Mouse (Mus musculus): ENCODE results near the gene Pitx2.

The Pitx2 gene

DNA sequence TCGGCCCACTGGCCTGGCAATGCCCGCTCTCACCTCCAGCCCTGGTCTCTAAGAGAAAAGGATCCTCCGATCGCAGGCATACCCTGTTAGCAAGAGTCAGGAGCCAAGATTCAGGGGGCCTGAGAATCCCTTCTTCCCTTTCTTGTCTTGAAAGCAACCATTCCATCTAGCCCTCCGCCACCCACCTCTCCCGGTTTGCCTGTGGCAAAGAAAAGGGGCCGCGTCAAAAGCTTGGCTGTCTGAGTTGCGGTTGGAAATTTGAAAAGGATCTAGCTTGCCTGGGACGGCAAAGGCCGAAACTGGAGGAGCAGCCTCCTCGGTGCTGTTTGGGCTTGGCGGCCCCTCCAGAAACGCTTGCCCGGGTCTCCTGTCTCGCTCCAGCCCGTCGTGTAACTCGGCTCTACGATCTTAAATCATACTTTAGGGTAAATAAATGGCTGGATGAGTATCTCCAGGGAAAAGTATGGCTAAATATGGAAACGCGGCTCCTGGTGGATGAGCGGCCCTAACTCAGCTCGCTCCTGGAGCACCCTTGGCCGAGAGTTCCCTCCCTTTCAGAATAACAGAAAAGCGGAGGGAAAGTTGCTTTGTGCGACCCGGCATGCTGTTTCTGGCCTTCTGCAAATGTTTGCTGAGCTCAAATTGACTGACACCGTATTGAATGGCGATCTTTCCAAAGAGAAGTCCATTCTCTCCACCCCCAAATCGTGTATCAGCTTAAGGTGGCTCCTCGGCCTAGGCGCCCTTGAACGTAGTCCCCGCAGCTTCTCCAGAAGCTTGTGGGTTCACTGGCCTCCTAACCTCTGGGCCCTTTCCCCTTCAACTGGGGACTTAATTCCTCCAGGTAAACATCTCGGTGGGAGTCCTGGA lies 3.4 kb downstream of the Pitx2 start:
- DNase-seq, result peak; percentile 25 to 45

- peak; percentile 37 to 52 for DNase-seq
These were observed 4.2 kb downstream of the Pitx2 start for GRCm38 (mm10) chr3:129203761-129204440.

DNA sequence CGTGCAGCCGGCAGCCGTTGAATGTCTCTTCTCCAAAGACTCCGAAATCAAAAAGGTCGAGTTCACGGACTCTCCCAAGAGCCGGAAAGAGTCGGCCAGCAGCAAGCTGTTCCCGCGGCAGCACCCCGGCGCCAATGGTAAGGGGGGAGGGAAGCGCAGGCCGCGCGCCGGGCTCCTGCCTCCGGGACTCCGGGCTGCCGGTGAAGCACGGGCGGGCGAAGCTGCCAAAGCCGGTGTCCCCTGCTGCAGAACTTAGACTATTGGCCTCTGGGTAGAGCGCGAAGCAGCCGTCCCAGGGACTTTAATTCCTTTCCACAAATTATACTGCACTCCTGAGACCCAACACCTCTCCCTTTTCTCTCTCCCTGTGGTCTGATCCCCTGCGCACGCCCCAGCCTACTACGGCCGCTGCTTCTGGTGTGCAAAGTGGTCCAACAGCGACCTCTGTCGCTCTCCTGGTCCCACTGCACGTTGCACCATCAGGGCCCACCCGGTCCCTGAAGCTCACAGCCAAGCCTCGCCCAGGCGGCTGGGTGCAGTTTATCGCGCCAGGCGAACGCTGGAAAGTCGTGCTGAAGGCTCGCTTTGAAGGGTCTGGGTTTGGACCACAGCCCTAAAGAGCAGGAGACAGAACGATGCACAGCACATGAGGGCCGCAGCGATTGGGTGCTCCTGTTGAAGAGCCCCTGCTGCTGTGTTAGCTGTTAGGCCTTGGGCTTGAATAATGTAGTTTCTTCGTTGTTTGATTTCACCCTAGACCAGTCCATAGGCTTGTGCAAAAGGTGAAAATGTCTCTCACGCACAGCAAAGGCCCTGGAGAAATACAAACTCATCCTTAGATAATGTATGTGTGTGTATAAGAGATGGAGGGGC lies 5.0 kb downstream of the Pitx2 start:
- peak; percentile 90 to 91 for DNase-seq

GRCm38 (mm10) chr3:129205481-129206175 lies 6.0 kb downstream of the Pitx2 start:
- DNase-seq, result peak; percentile 31 to 61

- DNase-seq, result peak; percentile 12 to 13
These were observed 7.1 kb downstream of the Pitx2 start for GRCm38 (mm10) chr3:129206776-129207175.

- DNase-seq, result peak in 1 of 2 experiments; percentile 21
These were observed 7.8 kb downstream of the Pitx2 start for GRCm38 (mm10) chr3:129207231-129208030.

GRCm38 (mm10) chr3:129208031-129208380 lies 8.3 kb downstream of the Pitx2 start:
- peak in 1 of 2 experiments; percentile 9 for DNase-seq

DNA sequence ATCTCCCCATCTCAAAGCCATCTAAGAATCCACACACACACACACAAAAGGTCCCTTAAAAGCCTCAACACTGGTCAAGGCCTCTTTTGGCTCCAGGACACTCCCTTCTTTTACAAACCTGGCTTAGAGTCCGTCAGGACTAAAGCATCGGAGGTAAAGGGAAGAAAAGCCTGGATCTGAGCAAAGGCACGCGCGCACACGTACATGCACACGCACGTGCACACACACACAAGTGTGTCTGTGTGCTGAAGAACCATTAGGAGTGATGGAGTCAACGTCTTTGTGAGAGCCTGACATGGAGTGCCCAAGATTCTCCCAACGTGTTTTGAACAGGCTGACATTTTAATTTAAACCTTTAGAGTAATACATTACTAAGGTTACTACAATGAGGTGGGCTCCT lies 8.7 kb downstream of the Pitx2 start:
- peak in 1 of 2 experiments; percentile 4 for DNase-seq

GRCm38 (mm10) chr3:129209266-129209665 lies 9.6 kb downstream of the Pitx2 start:
- DNase-seq, result peak; percentile 12 to 19

DNA sequence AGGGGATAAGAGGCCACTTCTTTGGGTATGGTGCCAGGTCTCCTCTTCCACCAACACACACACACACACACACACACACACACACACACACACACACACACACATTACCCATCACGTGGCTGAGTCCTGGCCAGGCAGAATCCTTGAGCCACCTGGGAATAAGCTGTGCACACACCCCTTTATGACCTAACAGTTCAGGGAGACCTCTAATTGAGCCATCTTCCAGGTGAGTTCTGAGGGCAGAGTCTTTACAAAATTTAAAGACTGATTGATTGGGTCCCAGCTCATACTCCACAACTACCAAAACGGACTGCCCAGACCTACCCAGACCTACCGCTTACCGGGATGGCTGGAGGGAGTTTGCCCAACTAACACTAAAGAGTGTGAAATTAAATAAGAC lies 10.1 kb downstream of the Pitx2 start:
- DNase-seq, result no peak

DNA sequence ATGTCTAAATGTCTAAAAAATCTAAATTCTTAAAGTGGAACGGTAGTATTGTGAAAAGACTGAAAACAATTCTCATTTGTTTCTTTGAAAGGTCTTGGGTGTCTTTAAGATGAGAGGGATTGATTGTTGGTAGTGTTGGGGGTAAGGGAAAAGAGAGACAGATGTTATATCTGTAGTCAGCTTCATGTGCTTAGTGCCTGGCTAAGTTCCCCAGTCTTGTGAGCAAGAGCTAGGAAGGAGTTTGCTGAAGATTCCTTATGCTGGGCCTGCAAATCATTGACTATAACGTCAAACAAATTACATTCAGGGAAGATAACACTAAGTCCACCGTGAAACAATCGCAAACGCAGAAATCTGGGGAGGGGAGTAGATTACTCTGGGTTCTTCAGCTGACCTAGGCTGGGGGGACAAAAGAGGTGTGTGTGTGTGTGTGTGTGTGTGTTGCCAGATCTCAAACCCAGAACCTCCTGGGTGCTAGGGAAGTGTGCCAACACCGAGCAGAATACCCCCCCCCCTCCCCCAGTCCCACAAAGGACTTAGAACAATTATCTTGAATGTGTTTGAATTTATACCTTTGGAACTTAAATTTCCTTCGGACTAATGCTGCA lies 12.5 kb downstream of the Pitx2 start:
- DNase-seq, result peak in 1 of 2 experiments; percentile 17

DNA sequence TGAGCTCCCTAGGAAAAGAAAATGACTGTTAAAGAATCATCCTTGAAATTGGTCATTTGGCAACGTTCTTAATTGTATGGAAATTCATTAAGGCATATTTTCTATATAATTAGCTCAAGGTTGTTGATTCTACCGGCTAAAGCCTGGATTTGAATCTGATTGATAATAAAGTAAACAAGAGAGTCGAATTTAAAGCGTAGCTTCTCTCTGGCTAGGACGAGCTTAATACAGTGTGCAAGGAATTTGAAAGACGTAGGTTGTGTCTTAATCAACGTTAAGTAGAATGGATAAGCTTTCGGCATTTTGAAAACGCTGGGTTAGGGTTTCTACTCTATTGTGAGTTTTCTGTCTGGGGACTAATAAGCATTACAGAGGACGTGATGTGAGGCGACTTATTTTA lies 13.1 kb downstream of the Pitx2 start:
- DNase-seq, result peak in 1 of 2 experiments; percentile 14

DNA sequence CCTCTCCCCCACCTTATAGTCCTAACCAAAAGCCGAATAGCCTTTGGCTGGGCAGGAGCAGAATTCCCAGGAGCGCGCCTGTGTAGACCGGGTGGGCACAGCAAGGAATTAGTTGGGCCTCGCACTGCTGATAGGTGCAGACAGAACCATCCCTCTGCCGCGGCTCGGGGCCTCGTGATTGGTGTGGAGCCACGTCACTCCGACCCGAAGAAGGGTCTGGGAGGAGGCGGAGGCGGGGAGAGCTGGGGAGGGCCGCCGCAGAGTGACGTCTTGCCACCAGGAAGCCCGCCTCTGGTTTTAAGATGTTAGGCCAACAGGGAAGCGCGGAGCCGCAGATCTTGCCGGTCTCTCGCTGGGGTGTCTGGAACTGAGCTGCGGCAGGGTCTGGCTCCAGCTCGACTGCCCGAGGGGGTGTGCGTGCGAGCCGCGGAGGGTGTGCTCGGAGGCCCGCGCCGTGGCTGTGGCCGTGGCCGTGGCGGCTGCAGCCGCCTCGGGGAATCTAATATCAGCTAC lies 14.0 kb downstream of the Pitx2 start:
- DNase-seq, result peak; percentile 87 to 92

- DNase-seq, result peak; percentile 49 to 56
These were observed 14.5 kb downstream of the Pitx2 start for GRCm38 (mm10) chr3:129214146-129214665.

DNA sequence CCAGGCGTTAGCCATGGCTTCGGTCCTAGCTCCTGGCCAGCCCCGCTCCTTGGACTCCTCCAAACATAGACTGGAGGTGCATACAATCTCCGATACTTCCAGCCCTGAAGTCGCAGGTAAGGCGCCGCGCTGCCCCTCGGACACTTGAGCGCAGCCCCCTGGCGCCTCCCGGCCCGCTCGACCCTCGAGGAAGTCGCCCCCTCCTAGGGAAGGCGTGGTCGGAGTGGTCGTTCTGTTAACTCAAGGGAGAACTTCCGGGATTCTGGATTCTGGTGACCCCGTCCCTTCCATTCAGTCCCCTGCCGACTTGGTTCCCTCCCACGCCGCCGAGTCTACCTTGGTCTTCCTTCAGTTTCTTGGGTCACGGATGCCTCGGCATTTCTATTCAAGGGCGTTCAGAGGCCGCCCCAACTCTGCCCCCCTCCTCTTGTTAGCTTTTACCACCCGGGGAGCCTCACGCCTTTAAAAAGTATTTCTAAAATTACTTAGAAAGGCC lies 15.0 kb downstream of the Pitx2 start:
- DNase-seq, result peak; percentile 15 to 40

DNA sequence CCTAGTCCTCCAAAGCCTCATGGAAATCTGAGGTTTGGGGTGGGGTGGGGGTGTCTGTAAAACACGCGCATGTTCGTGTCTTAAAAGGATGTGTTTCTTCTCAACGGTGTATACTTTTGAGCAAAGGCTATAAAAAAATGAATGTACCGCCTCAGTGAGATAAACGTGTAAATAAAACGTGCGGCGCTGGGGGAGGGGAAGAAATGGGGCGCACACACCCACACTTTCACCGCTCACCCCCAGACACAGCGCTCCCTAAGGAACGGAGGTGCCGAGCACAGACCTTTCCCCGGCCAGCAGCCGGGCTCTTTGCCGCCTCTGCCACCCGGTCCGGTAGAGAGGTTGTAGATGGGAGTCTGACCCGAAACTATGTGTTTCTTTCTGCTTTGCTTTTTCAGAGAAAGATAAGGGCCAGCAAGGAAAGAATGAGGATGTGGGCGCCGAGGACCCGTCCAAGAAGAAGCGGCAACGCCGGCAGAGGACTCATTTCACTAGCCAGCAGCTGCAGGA lies 15.6 kb downstream of the Pitx2 start:
- peak; percentile 15 to 56 for DNase-seq

DNA sequence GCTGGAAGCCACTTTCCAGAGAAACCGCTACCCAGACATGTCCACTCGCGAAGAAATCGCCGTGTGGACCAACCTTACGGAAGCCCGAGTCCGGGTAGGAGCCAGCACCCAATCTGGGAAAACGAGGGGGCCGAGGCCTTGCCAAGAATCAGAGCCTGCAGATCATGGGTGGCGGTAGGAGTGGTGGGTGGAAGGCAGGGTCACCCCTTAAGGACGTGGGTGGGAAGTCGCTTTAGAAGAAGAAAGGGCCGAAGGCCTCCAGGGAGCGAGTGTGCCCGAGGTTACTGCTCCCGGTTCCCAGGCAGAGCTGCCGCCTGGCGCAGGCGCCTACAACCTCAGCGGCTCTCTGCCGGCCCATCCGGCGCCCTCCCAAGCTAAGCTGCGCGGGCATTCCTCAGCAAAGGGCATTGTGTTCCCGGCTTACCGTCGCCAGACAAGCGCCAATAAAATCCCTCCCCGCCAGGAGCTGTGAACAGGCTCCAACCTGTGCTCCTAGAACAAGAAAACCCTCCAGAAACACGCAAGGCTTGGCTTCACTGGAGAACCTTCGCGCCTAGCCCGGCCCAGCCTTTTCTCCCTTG lies 16.2 kb downstream of the Pitx2 start:
- DNase-seq, result peak; percentile 58 to 62

DNA sequence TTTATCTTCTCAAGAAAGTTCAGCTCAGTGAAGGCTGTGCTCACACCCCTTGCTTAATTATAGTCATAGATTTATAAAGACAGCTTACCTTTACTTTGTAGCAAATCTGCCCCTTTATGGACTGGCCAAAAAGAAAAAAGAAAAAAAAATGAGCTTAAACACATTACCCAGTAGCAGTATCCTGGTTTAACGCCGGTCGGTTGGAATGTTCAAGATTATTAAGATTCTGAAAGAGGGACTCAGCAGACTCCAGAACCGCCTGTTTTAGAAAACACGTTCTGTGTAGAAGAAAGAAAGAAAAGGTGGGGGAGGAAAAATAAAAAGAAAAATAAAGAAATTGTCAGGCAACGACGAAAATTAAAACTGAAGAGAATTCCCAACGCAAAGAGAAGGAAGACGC lies 16.8 kb downstream of the Pitx2 start:
- DNase-seq, result no peak

GRCm38 (mm10) chr3:129216911-129217561 lies 17.4 kb downstream of the Pitx2 start:
- peak; percentile 41 to 57 for DNase-seq

All from cerebellum, postnatal 10 days (tissue).